13 mouse cellular contexts compared by ENCODE assay signal in genomic region chr8:105406416-105406815, GRCm38 (mm10). TPM values are rescaled to one million over a fixed set of nuclear protein-coding genes. Genes with fewer than 3 reads are reported as not detected.
DNase-seq lines count a peak whose midpoint lies in the region; TF ChIP-seq lines count a peak whose summit lies in the region.
"Had no signal": no experiment of that assay in that cellular context is flagged by ENCODE, and none has a peak within 500 bp of the region (broad histone marks: within the 10 kb centered on the region; RNA-seq: fewer than 3 reads in every experiment).

No protein-coding gene starts in this region.

- peak; percentile 26 to 46 for DNase-seq in kidney, postnatal 4 days
- DNase-seq in kidney, postnatal 36 days, result no peak
- DNase-seq in brain, embryonic 18.5 days (ENCODE audit: low read depth, low spot score), result peak; percentile 60
- DNase-seq in layer of hippocampus, adult 2 months (ENCODE audit: low spot score in 2 of 2), result peak; percentile 20 to 32
- DNase-seq in lung, postnatal 36 days, result peak; percentile 51
- DNase-seq in spleen, adult 18-20 months, result no peak
- DNase-seq in gastrocnemius, adult 8-10 months (ENCODE audit: low spot score in 2 of 2), result no peak
- DNase-seq: adrenal gland, adult 8-10 months; gastrocnemius, postnatal 14 days; kidney, adult 2 months; thymus, postnatal 4 days had no signal

- TF ChIP-seq CTCF in layer of hippocampus, adult 2 months (conservative IDR thresholded peaks at IDR 0.05), result no peak

- H3K27ac ChIP-seq in layer of hippocampus, adult 2 months, result no peak overlapping the region
- H3K27ac ChIP-seq: hindbrain, embryonic 14.5 days; limb, embryonic 10.5 days had no signal

- no peak overlapping the region for H3K4me3 ChIP-seq in layer of hippocampus, adult 2 months
- H3K4me3 ChIP-seq: limb, embryonic 10.5 days had no signal

RNA-seq across cellular contexts. Expression of gene Kctd19, which starts 6.9 kb away (rescaled TPM):
- not detected for total RNA-seq in layer of hippocampus, adult 2 months (2021)
- total RNA-seq in gastrocnemius, adult 8-10 months (2022), result under 1 TPM in 2 of 4 experiments, not detected in 2; 0.08 to 0.49 TPM

RNA-seq across cellular contexts. Expression of gene Lrrc36, which starts 7.0 kb away (rescaled TPM):
- under 1 TPM; 0.42 to 0.84 TPM for total RNA-seq in layer of hippocampus, adult 2 months (2021)
- total RNA-seq in gastrocnemius, adult 8-10 months (2022), result under 1 TPM in 2 of 4 experiments, not detected in 2; 0.70 TPM

RNA-seq across cellular contexts. Expression of gene Plekhg4, which starts 33.3 kb away (rescaled TPM):
- total RNA-seq in layer of hippocampus, adult 2 months (2021), result 1 to 10 TPM; 1.7 to 2.2 TPM
- total RNA-seq in gastrocnemius, adult 8-10 months (2022), result under 1 TPM in 1 of 4 experiments, not detected in 3; 0.12 TPM

RNA-seq across cellular contexts. Expression of gene Slc9a5, which starts 57.8 kb away (rescaled TPM):
- total RNA-seq in layer of hippocampus, adult 2 months (2021), result 10 to 100 TPM; 13.3 to 14.9 TPM
- under 1 TPM; 0.38 to 0.65 (median 0.52) TPM for total RNA-seq in gastrocnemius, adult 8-10 months (2022)

RNA-seq across cellular contexts. Expression of gene Fhod1, which starts 58.7 kb away (rescaled TPM):
- 1 to 10 TPM; 2.0 to 2.1 TPM for total RNA-seq in layer of hippocampus, adult 2 months (2021)
- total RNA-seq in gastrocnemius, adult 8-10 months (2022), result 10 to 100 TPM; 21.1 to 28.8 (median 23.9) TPM

Comparison
In these comparisons a context has a peak if more than half of its experiments do, and no peak if none do; other contexts are left out.
1. DNase-seq: peak in kidney, postnatal 4 days (2 of 2), brain, embryonic 18.5 days (single experiment), layer of hippocampus, adult 2 months (2 of 2) and lung, postnatal 36 days (single experiment); none in kidney, postnatal 36 days (0 of 2), spleen, adult 18-20 months (0 of 2) and gastrocnemius, adult 8-10 months (0 of 2).